Comparison of ENCODE assay signal across 11 mouse cellular contexts in genomic region chr19:53535421-53535820, GRCm38 (mm10). TPM values are rescaled to one million over a fixed set of nuclear protein-coding genes. Genes with fewer than 3 reads are reported as not detected.
DNase-seq lines count a peak whose midpoint lies in the region; ATAC-seq and TF ChIP-seq lines count a peak whose summit lies in the region.
"Had no signal": no experiment of that assay in that cellular context is flagged by ENCODE, and none has a peak within 500 bp of the region (broad histone marks: within the 10 kb centered on the region; RNA-seq: fewer than 3 reads in every experiment).

No protein-coding gene starts in this region.

- no peaks in the 10 kb centered on the region for H3K4me1 ChIP-seq in hindbrain, postnatal 0 days (ENCODE audit: insufficient read depth, low read length)
- H3K4me1 ChIP-seq in hindbrain, embryonic 13.5 days (replicated peaks): peaks cover 6% of the 10 kb centered on the region

- no peak overlapping the region for H3K4me2 ChIP-seq in hindbrain, postnatal 0 days (ENCODE audit: low read depth, low read length)
- no peak overlapping the region for H3K4me2 ChIP-seq in hindbrain, embryonic 13.5 days
- H3K4me2 ChIP-seq: embryonic facial prominence, embryonic 12.5 days had no signal

- H3K9me3 ChIP-seq in hindbrain, postnatal 0 days (ENCODE audit: low read length): no peaks in the 10 kb centered on the region
- H3K9me3 ChIP-seq in hindbrain, embryonic 13.5 days: no peaks in the 10 kb centered on the region
- H3K9me3 ChIP-seq: embryonic facial prominence, embryonic 12.5 days had no signal

- H3K27me3 ChIP-seq in hindbrain, postnatal 0 days (ENCODE audit: insufficient read depth, low read length): no peaks in the 10 kb centered on the region
- H3K27me3 ChIP-seq in hindbrain, embryonic 13.5 days: peaks cover 27% of the 10 kb centered on the region

- H3K9ac ChIP-seq in hindbrain, postnatal 0 days (replicated peaks; ENCODE audit: low read length): no peak overlapping the region
- H3K9ac ChIP-seq in hindbrain, embryonic 13.5 days: no peak overlapping the region
- H3K9ac ChIP-seq: embryonic facial prominence, embryonic 12.5 days had no signal

- H3K36me3 ChIP-seq in hindbrain, postnatal 0 days (ENCODE audit: insufficient read depth, low read length): no peaks in the 10 kb centered on the region
- no peaks in the 10 kb centered on the region for H3K36me3 ChIP-seq in hindbrain, embryonic 13.5 days
- H3K36me3 ChIP-seq: embryonic facial prominence, embryonic 12.5 days had no signal

- H3K27ac ChIP-seq in hindbrain, postnatal 0 days: no peak overlapping the region
- H3K27ac ChIP-seq in hindbrain, embryonic 13.5 days: no peak overlapping the region
- H3K27ac ChIP-seq in gastrocnemius, adult 2 months: no peak overlapping the region
- H3K27ac ChIP-seq: embryonic facial prominence, embryonic 12.5 days had no signal

- H3K4me3 ChIP-seq in hindbrain, postnatal 0 days (ENCODE audit: low read length): no peak overlapping the region
- no peak overlapping the region for H3K4me3 ChIP-seq in hindbrain, embryonic 13.5 days
- H3K4me3 ChIP-seq in gastrocnemius, adult 2 months: no peak overlapping the region
- H3K4me3 ChIP-seq: embryonic facial prominence, embryonic 12.5 days had no signal

- TF ChIP-seq CTCF in hindbrain, postnatal 0 days (IDR thresholded peaks at IDR 0.05; ENCODE audit: low read depth): no peak
- TF ChIP-seq CTCF in gastrocnemius, adult 2 months (IDR thresholded peaks at IDR 0.05): no peak

- 49% methylated on average over 6 of the region's 6 CpGs for WGBS in hindbrain, postnatal 0 days
- 74% methylated on average over 6 of the region's 6 CpGs for WGBS in hindbrain, embryonic 13.5 days

- 0 out of 2 replicates have a peak, but pooled peaks have one; percentile 36 for ATAC-seq in hindbrain, postnatal 0 days
- no peak for ATAC-seq in hindbrain, embryonic 13.5 days (ENCODE audit: low FRiP score)

- no peak for DNase-seq in hindbrain, postnatal 0 days (ENCODE audit: low spot score)
- DNase-seq in CD4-positive helper T cell, adult 2 months (ENCODE audit: low read depth, low spot score): peak; percentile 66
- DNase-seq in T-cell, adult 2 months (ENCODE audit: low spot score): peak; percentile 64
- peak; percentile 85 for DNase-seq in induced T-regulatory cell, adult 2 months (ENCODE audit: low read depth)
- no peak for DNase-seq in gastrocnemius, adult 2 months
- no peak for DNase-seq in B cell, adult 2 months
- DNase-seq in left cerebral cortex, postnatal 10 days (ENCODE audit: extremely low spot score in 1 of 2, low spot score in 2 of 2): no peak
- DNase-seq: heart, postnatal 4 days; kidney, adult 11 months had no signal

- intact Hi-C loops in gastrocnemius, adult 2 months (cut with DNase I): no loop called here
- intact Hi-C loops in left cerebral cortex, postnatal 10 days (cut with DNase I): no loop called here

RNA-seq across cellular contexts. Expression of gene Dusp5, which starts 6.5 kb away (rescaled TPM):
- total RNA-seq in hindbrain, postnatal 0 days (2014; rRNA removed): 20.3 and 26.0 TPM in 2 replicates
- 9.8 and 12.7 TPM in 2 replicates for polyA plus RNA-seq in hindbrain, postnatal 0 days (2015; fragmentation: Nextera tagmentation; extraction: Ambion mirVana)
- 1.6 and 2.3 TPM in 2 replicates for polyA plus RNA-seq in hindbrain, embryonic 13.5 days (2015; fragmentation: Nextera tagmentation; extraction: Ambion mirVana)
- 1 to 10 TPM in 1 of 2 experiments, under 1 TPM in 1; 0.86 to 1.2 TPM for total RNA-seq in gastrocnemius, adult 2 months (2021)
- total RNA-seq in left cerebral cortex, postnatal 10 days (2021): 1 to 10 TPM; 5.4 to 5.5 TPM

RNA-seq across cellular contexts. Expression of gene Nutf2-ps1, which starts 53.4 kb away (rescaled TPM):
- total RNA-seq in hindbrain, postnatal 0 days (2014; rRNA removed): 106 and 109 TPM in 2 replicates
- polyA plus RNA-seq in hindbrain, postnatal 0 days (2015; fragmentation: Nextera tagmentation; extraction: Ambion mirVana): 177 and 225 TPM in 2 replicates
- polyA plus RNA-seq in hindbrain, embryonic 13.5 days (2015; fragmentation: Nextera tagmentation; extraction: Ambion mirVana): 283 and 310 TPM in 2 replicates
- total RNA-seq in gastrocnemius, adult 2 months (2021): 10 to 100 TPM; 67.8 to 83.3 TPM
- 10 to 100 TPM; 53.6 to 63.8 TPM for total RNA-seq in left cerebral cortex, postnatal 10 days (2021)

Comparison
In these comparisons a context has a peak if more than half of its experiments do, and no peak if none do; other contexts are left out.
1. DNase-seq: peak in CD4-positive helper T cell, adult 2 months (single experiment), T-cell, adult 2 months (single experiment) and induced T-regulatory cell, adult 2 months (single experiment); none in hindbrain, postnatal 0 days (single experiment), gastrocnemius, adult 2 months (single experiment), B cell, adult 2 months (0 of 2) and left cerebral cortex, postnatal 10 days (0 of 2).